Mouse (Mus musculus) T-helper 1 cell (primary cell): ENCODE results near the gene Rbm39.

Experiments
- in situ Hi-C: fragments of 300-600 bp; cut with MboI, MseI; formaldehyde crosslinking; loops from one replicate; pipeline ENCODE4 v1.15.1; 2025; ENCODE audit warnings: high pct_unique_total_duplicates

Gene Rbm39

DNA sequence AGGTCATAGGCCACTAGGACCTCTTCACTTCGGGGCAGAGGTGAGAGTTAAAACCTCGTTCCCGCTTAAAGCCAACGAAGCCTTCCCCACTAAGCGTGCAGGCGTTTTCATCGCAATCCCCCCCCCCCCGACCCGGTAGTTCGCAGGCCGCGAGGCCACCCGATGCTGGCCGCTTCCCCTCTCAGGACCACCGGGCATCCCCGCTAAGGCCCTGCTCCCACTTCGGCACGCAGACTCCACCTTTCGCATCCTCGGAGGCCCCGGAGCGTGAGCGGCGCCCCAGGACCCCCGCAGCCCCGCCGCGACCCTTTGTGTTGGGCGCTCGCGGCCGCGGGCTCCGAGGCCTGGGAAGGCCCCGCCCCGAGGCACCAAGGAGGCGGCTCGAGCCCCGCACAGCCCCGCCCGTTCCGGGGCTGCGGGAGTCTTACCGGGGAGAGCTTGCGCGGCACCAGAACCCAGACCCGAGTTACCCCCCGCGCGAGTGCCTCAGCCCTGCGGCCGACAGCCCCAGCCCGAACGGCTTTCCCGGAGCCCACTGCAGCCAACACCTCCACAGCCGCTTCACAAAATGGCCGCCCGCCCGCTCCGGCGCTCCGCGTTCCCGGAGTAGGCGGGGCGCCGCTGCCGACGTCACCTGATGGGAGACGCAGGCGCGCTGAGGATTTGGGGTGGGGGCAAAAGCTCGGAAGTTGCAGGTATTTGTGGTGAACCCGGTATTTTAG, 68.5 kb downstream of the Rbm39 start, which contains the start of the genes Cpne1 and Rbm12:
Cpne1 (minus strand) TSS at position 608 of the 722 bp plus-strand sequence.
Rbm12 (minus strand) TSS at position 621 of the 722 bp plus-strand sequence.
- in situ Hi-C loops, result no loop called here

DNA sequence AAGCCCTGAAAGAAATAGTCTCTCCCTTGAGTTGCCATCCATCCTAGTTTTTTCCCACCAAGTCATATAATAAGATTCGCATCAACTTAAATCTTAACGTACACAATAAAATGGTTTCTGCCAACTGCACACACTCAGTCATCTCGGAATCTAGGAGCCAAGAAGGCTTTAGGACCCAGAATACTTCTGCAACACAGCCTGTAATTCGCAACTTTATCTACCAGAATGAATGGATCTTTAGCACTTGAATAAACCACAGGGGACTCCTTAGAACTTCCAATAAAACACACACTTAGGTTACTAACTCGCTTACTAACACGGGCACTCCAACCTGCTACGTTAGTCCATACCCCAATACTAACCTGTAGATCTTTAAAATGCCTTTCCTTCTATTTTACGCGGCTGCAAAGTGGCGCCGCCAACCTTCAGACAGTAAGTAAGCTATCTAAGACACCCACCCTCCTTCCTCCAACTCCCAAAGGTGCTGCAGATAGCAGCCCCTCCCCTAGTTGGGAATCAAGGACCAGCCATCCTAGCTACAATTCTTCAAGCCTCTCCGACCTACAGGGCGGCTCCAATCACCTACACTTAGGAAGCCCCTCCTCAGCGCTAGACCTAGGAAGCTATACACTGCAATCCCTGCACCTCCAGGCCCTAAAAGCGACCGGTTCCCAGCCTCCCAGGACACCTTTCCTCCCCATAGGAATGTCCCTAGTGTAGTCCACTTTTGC, 69.2 kb downstream of the Rbm39 start:
- in situ Hi-C loops, result no loop called here
